Mouse (Mus musculus) activated CD4-positive, CD25-positive, alpha-beta regulatory T cell, adult 9 weeks (primary cell): ENCODE results near the gene Wfdc9. TPM values are rescaled to one million over a fixed set of nuclear protein-coding genes. Genes with fewer than 3 reads are reported as not detected.

ENCODE experiments used
- polyA plus RNA-seq: library from polyadenylated mRNA; unstranded; fragments of 100-300 nt; shearing (Covaris generic); gene quantifications from one replicate; pipeline ENCODE4 v1.2.1, GENCODE M21; 2017

The Wfdc9 gene
- not detected for polyA plus RNA-seq

GRCm38 (mm10) chr2:164656483-164656882 lies at the start of gene Wfdc9:
Wfdc9 (minus strand) TSS chr2:164656583.

GRCm38 (mm10) chr2:164698201-164698600 lies 41.8 kb upstream of the Wfdc9 start, which contains the start of gene Spint4:
Spint4 (plus strand) TSS chr2:164698501.

DNA sequence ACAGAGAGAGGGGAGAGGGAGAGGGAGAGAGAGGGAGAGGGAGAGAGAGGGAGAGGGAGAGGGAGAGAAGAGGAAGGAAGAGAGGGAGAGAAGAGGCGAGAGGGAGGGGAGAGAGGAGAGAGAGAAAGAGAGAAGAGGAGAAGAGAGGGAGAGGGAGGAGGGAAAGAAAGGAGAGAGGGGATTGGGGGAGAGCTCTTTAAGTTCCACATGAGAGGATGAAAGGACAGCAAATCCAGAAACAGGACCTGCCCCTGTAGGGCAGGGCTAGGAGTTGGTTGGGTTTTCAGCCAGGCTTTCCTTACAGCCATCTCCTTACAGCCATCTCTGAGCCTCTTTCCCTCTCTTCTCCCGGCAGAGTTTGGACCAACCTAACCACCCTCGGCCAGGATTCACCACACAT lies 28.4 kb upstream of the Wfdc9 start, which contains the start of gene Wfdc13:
Gene Wfdc13, plus strand, starts transcription at position 301 of the 400 bp plus-strand sequence.

DNA sequence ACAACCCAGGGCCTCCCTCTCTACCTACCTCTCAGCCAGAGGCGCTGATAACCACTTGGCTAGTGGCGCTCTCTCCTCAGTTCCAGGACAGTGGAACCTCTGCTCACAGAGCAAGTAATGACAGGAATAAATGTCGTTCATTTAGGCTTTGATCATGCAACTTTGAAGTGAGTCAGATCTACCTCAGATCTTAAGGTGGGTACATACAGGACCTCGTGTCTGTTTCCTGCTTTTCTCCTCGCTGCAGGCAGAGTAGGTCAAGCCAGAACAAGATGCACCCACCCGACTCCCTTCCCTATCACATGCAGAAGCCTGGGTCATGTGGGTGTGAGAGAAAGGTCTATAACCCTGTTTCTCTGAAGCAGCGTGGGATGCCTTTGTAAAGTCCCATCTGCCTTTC lies 17.6 kb upstream of the Wfdc9 start, which contains the start of gene Wfdc11:
Gene Wfdc11, minus strand, starts transcription at position 101 of the 400 bp plus-strand sequence.

GRCm38 (mm10) chr2:164655858-164656257 lies 525 bp downstream of the Wfdc9 start, which contains the start of gene Wfdc10:
Wfdc10 (plus strand) TSS chr2:164656046.

DNA sequence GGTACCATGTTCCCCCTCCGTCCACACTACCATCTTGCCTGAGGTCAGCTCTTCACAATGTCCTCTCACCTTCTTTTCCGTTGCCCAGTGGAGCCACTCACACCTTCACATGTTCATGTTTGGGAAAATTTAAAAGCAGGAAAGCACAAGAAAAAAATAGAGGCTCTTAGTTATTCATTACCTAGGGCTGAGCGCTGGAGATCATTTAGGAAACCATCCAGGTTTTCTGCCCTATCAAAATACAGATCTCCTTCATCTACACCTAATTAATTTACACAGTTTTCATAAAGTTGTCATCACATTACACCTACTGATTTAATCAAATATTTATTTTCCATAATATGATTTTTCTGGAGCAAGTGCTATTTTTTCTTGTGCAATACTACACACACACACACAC lies 17.7 kb downstream of the Wfdc9 start, which contains the start of gene Wfdc16:
Gene Wfdc16, minus strand, starts transcription at position 101 of the 400 bp plus-strand sequence.

GRCm38 (mm10) chr2:164613471-164613870 lies 42.9 kb downstream of the Wfdc9 start, which contains the start of the genes Wfdc6b and Wfdc8:
Wfdc6b (plus strand) TSS chr2:164613522.
Wfdc8 (minus strand) TSS chr2:164613626.

Other genes starting within 250 kb of the Wfdc9 start
- gene Sdc4, start 212.7 kb downstream of the Wfdc9 start, polyA plus RNA-seq, result 36.4 TPM
- gene Sys1, start 199.6 kb downstream of the Wfdc9 start, polyA plus RNA-seq, result 23.4 TPM
- 2.2 TPM for gene Gm20458, start 195.6 kb downstream of the Wfdc9 start, polyA plus RNA-seq
- gene Trp53tg5, start 182.9 kb downstream of the Wfdc9 start, polyA plus RNA-seq, result 0.31 TPM
- gene Dbndd2, start 170.5 kb downstream of the Wfdc9 start, polyA plus RNA-seq, result 5.9 TPM
- 37.1 TPM for gene Pigt, start 159.1 kb downstream of the Wfdc9 start, polyA plus RNA-seq
- 5.5 TPM for gene Wfdc2, start 94.2 kb downstream of the Wfdc9 start, polyA plus RNA-seq
- gene Spint3, start 83.1 kb downstream of the Wfdc9 start, polyA plus RNA-seq, result not detected
- not detected for gene Wfdc6a, start 71.1 kb downstream of the Wfdc9 start, polyA plus RNA-seq
- not detected for gene Eppin, start 63.0 kb downstream of the Wfdc9 start, polyA plus RNA-seq
- gene Wfdc6b, start 43.1 kb downstream of the Wfdc9 start, polyA plus RNA-seq, result not detected
- gene Wfdc8, start 43.0 kb downstream of the Wfdc9 start, polyA plus RNA-seq, result not detected
- not detected for gene Wfdc16, start 17.8 kb downstream of the Wfdc9 start, polyA plus RNA-seq
- not detected for gene Wfdc10, start 537 bp downstream of the Wfdc9 start, polyA plus RNA-seq
- gene Wfdc11, start 17.5 kb upstream of the Wfdc9 start, polyA plus RNA-seq, result not detected
- gene Wfdc13, start 28.5 kb upstream of the Wfdc9 start, polyA plus RNA-seq, result not detected
- gene Spint4, start 41.9 kb upstream of the Wfdc9 start, polyA plus RNA-seq, result not detected
- not detected for gene Spint5, start 58.7 kb upstream of the Wfdc9 start, polyA plus RNA-seq
- gene Wfdc3, start 89.3 kb upstream of the Wfdc9 start, polyA plus RNA-seq, result not detected
- 13.0 TPM for gene Dnttip1, start 89.4 kb upstream of the Wfdc9 start, polyA plus RNA-seq
- gene Ube2c, start 113.3 kb upstream of the Wfdc9 start, polyA plus RNA-seq, result 18.4 TPM
- not detected for gene Tnnc2, start 123.4 kb upstream of the Wfdc9 start, polyA plus RNA-seq
- 8.1 TPM for gene Snx21, start 129.2 kb upstream of the Wfdc9 start, polyA plus RNA-seq
- 42.7 TPM for gene Acot8, start 148.3 kb upstream of the Wfdc9 start, polyA plus RNA-seq
- 9.2 TPM for gene Zswim3, start 148.5 kb upstream of the Wfdc9 start, polyA plus RNA-seq
- gene Zswim1, start 166.1 kb upstream of the Wfdc9 start, polyA plus RNA-seq, result 26.5 TPM
- gene Spata25, start 172.0 kb upstream of the Wfdc9 start, polyA plus RNA-seq, result 0.60 TPM
- 202 TPM for gene Ctsa, start 176.3 kb upstream of the Wfdc9 start, polyA plus RNA-seq
- gene Neurl2, start 176.9 kb upstream of the Wfdc9 start, polyA plus RNA-seq, result 1.9 TPM
- 0.87 TPM for gene Pltp, start 201.1 kb upstream of the Wfdc9 start, polyA plus RNA-seq
- 123 TPM for gene Pcif1, start 222.7 kb upstream of the Wfdc9 start, polyA plus RNA-seq